Mouse (Mus musculus): ENCODE measurements at regions not wholly inside any gene's neighbourhood (a gene's known extent, or its start where the extent isn't known, plus 50 kb on each side); places are given as distances from the start of the nearest gene placed in this dataset.

DNA sequence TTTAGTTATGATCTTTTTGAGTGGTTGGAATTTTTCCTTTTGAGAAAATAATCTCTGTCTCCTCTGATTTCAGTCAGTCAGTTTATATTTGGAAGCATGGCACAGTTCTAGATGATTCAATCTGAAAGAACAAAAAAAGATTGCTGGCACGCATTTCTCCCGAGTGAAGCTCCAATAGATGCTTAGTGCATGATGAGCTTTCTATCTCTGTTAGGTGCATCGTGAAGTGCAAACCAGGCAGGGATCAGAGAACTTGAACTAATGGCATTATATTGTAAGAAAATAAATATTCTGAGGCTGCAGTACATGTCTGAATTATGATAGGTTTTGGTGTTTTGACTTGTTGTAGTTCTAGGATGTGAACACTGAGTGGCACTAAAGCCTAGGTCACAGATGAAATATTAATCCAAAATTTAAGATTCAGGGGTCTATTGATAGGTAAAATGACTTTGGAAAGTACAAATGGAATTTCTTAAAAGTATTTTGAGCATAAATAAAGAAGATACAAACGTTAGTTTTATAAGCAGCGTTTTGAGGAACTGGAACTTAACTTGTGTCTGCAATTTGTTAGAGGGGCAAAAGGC, 59.2 kb upstream of the Slc4a10 start:
- H3K4me3 ChIP-seq (ENCODE audit: insufficient read depth, low read depth, low read length): no peak overlapping the region
- no peak overlapping the region for H3K27ac ChIP-seq (replicated peaks; ENCODE audit: insufficient read depth, low read depth, low read length)
- H3K27me3 ChIP-seq (ENCODE audit: control insufficient read depth, insufficient read depth, low read length): no peaks in the 10 kb centered on the region
- 56% methylated on average over 5 of the region's 5 CpGs for WGBS
- H3K36me3 ChIP-seq (ENCODE audit: control insufficient read depth, insufficient read depth, low read length): no peaks in the 10 kb centered on the region
- DNase-seq (ENCODE audit: extremely low read depth, low read depth, low spot score): no peak
- TF ChIP-seq POLR2A (IDR thresholded peaks at IDR 0.05; ENCODE audit: extremely low read depth, insufficient read depth, low read length) (no peak), CTCF (IDR thresholded peaks at IDR 0.05; ENCODE audit: low read depth, low read length) (peak; percentile 29)
- H3K79me2 ChIP-seq (ENCODE audit: control insufficient read depth, insufficient read depth, low read length): no peaks in the 10 kb centered on the region
- no peaks in the 10 kb centered on the region for H3K4me1 ChIP-seq (ENCODE audit: control insufficient read depth, insufficient read depth, low read length)
- H3K9ac ChIP-seq (ENCODE audit: low read depth, low read length): no peak overlapping the region

Measured in liver, adult 2 months (tissue).